Mouse (Mus musculus): ENCODE data around the gene Abca4.
"Not testable (repeated sequence)": the region's sequence is repeated elsewhere in the genome, so short reads cannot be mapped to it uniquely, and the experiment has no call there.

Gene Abca4

GRCm38 (mm10) chr3:122210846-122211245 lies 166.6 kb downstream of the Abca4 start:
- DNase-seq (ENCODE audit: low spot score in 2 of 2), result no peak

- DNase-seq (ENCODE audit: low spot score in 2 of 2), result no peak
Measured at GRCm38 (mm10) chr3:122211446-122212125, 167.3 kb downstream of the Abca4 start.

- no peak for DNase-seq (ENCODE audit: low spot score in 2 of 2)
Measured at GRCm38 (mm10) chr3:122221240-122222036, 177.2 kb downstream of the Abca4 start.

- not testable (repeated sequence) for DNase-seq (ENCODE audit: low spot score in 2 of 2)
Measured at GRCm38 (mm10) chr3:122226972-122227371, 182.7 kb downstream of the Abca4 start.
